In the genomic region with DNA sequence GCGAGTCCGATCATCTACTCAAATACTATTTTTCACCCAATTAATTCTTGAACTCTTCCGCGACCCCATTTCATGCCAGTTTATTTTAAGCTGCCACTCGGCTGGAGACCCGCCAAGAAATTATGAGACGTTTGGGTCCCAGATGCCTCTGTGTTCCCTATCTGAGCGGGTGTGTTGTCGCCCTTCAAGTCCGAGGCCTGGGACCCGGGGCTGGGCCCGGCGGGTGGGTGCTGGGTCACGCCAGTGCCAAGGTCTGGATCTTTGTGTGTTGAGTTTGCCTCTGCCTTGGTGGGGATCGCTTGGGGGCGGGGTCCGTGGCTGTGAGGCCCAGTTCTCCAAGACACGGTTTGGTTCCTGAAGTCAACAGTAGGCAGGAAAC, we compare ENCODE assay signal across 10 mouse cellular contexts. TPM values are rescaled to one million over a fixed set of nuclear protein-coding genes. Genes with fewer than 3 reads are reported as not detected.
DNase-seq lines count a peak whose midpoint lies in the region; ATAC-seq lines count a peak whose summit lies in the region.
"Had no signal": no experiment of that assay in that cellular context is flagged by ENCODE, and none has a peak within 500 bp of the region (broad histone marks: within the 10 kb centered on the region; RNA-seq: fewer than 3 reads in every experiment).

No protein-coding gene starts in this region.

- H3K4me3 ChIP-seq in embryonic facial prominence, embryonic 12.5 days, result 0 out of 2 replicates have a peak overlapping the region, but pooled peaks have one; percentile 1
- peak overlapping the region; percentile 46 for H3K4me3 ChIP-seq in hindbrain, embryonic 12.5 days
- H3K4me3 ChIP-seq in neural tube, embryonic 11.5 days (ENCODE audit: low read depth, low read length), result 0 out of 2 replicates have a peak overlapping the region, but pooled peaks have one; percentile 22

- intact Hi-C loops in left cerebral cortex, postnatal 4 days (cut with DNase I), result loop anchor here (10.0 kb wide), 1 partner anchor 968 kb away; no protein-coding TSS in a partner anchor

- H3K27ac ChIP-seq in embryonic facial prominence, embryonic 12.5 days, result no peak overlapping the region
- peak overlapping the region; percentile 89 for H3K27ac ChIP-seq in hindbrain, embryonic 12.5 days
- H3K27ac ChIP-seq in neural tube, embryonic 11.5 days (ENCODE audit: low read depth, low read length), result peak overlapping the region; percentile 71; the same call in 1 of the 2 replicates
- H3K27ac ChIP-seq: macrophage had no signal

- peak; percentile 58 for DNase-seq in left cerebral cortex, postnatal 4 days
- DNase-seq in left cerebral cortex, adult 11 months (ENCODE audit: low spot score), result no peak
- peak; percentile 35 for DNase-seq in neural tube, embryonic 11.5 days (ENCODE audit: low spot score)
- DNase-seq in urinary bladder, postnatal 4 days (ENCODE audit: low spot score in 2 of 2), result no peak
- no peak for DNase-seq in layer of hippocampus, postnatal 36 days
- no peak for DNase-seq in ovary, adult 18-20 months (ENCODE audit: low spot score)

- H3K27me3 ChIP-seq in embryonic facial prominence, embryonic 12.5 days, result peaks cover 98% of the 10 kb centered on the region
- H3K27me3 ChIP-seq in hindbrain, embryonic 12.5 days, result peaks cover 99% of the 10 kb centered on the region
- H3K27me3 ChIP-seq in neural tube, embryonic 11.5 days (ENCODE audit: control insufficient read depth, insufficient read depth, low read length), result peaks cover 79% of the 10 kb centered on the region

- H3K9me3 ChIP-seq in embryonic facial prominence, embryonic 12.5 days, result no peaks in the 10 kb centered on the region
- H3K9me3 ChIP-seq in hindbrain, embryonic 12.5 days (replicated peaks), result no peaks in the 10 kb centered on the region
- H3K9me3 ChIP-seq in neural tube, embryonic 11.5 days (ENCODE audit: control insufficient read depth, low read length), result no peaks in the 10 kb centered on the region

- H3K9ac ChIP-seq in embryonic facial prominence, embryonic 12.5 days, result no peak overlapping the region
- H3K9ac ChIP-seq in hindbrain, embryonic 12.5 days, result peak overlapping the region; percentile 71
- H3K9ac ChIP-seq in neural tube, embryonic 11.5 days (ENCODE audit: low read length), result no peak overlapping the region

- WGBS in embryonic facial prominence, embryonic 12.5 days, result under 1% methylated on average over 18 of the region's 18 CpGs
- 2% methylated on average over 18 of the region's 18 CpGs for WGBS in hindbrain, embryonic 12.5 days
- WGBS in neural tube, embryonic 11.5 days, result 2% methylated on average over 18 of the region's 18 CpGs

- H3K36me3 ChIP-seq in embryonic facial prominence, embryonic 12.5 days, result no peaks in the 10 kb centered on the region
- no peaks in the 10 kb centered on the region for H3K36me3 ChIP-seq in hindbrain, embryonic 12.5 days
- no peaks in the 10 kb centered on the region for H3K36me3 ChIP-seq in neural tube, embryonic 11.5 days (ENCODE audit: control insufficient read depth, insufficient read depth, low read length)

- peaks cover 53% of the 10 kb centered on the region for H3K4me1 ChIP-seq in embryonic facial prominence, embryonic 12.5 days
- H3K4me1 ChIP-seq in hindbrain, embryonic 12.5 days, result peaks cover 68% of the 10 kb centered on the region
- H3K4me1 ChIP-seq in neural tube, embryonic 11.5 days (ENCODE audit: control insufficient read depth, insufficient read depth, low read length), result peaks cover 30% of the 10 kb centered on the region

- ATAC-seq in embryonic facial prominence, embryonic 12.5 days (ENCODE audit: insufficient number of reproducible peaks, insufficient read depth, low FRiP score, low TSS enrichment), result no peak
- ATAC-seq in hindbrain, embryonic 12.5 days (ENCODE audit: low FRiP score), result no peak
- ATAC-seq in neural tube, embryonic 11.5 days (ENCODE audit: insufficient read depth, low FRiP score, low TSS enrichment), result no peak

- H3K4me2 ChIP-seq in embryonic facial prominence, embryonic 12.5 days (replicated peaks), result peak overlapping the region; percentile 30
- peak overlapping the region; percentile 55 for H3K4me2 ChIP-seq in hindbrain, embryonic 12.5 days (replicated peaks)
- H3K4me2 ChIP-seq in neural tube, embryonic 11.5 days (ENCODE audit: low read depth), result peak overlapping the region; percentile 48

RNA-seq across cellular contexts. Expression of gene Gad1, which starts 13.7 kb away (rescaled TPM):
- total RNA-seq in left cerebral cortex, postnatal 4 days (2021), result 100 to 1,000 TPM; 108 to 166 TPM
- polyA plus RNA-seq in embryonic facial prominence, embryonic 12.5 days (2016; fragmentation: Nextera tagmentation; extraction: Ambion mirVana), result 0.96 and 2.2 TPM in 2 replicates
- polyA plus RNA-seq in hindbrain, embryonic 12.5 days (2016; fragmentation: Nextera tagmentation; extraction: Ambion mirVana), result 24.4 and 24.9 TPM in 2 replicates
- polyA plus RNA-seq in neural tube, embryonic 11.5 days (2014; fragmentation: Nextera tagmentation; extraction: Ambion mirVana), result 9.4 TPM in 2 replicates
- 100 to 1,000 TPM; 346 to 377 TPM for total RNA-seq in layer of hippocampus, postnatal 36 days (2021)
- total RNA-seq: common myeloid progenitor, adult 5-6 weeks had no signal
- polyA plus RNA-seq: macrophage had no signal

RNA-seq across cellular contexts. Expression of gene Erich2, which starts 58.0 kb away (rescaled TPM):
- 1 to 10 TPM; 1.6 to 3.9 TPM for total RNA-seq in left cerebral cortex, postnatal 4 days (2021)
- polyA plus RNA-seq in embryonic facial prominence, embryonic 12.5 days (2016; fragmentation: Nextera tagmentation; extraction: Ambion mirVana), result 2.1 and 2.4 TPM in 2 replicates
- 2.6 and 3.4 TPM in 2 replicates for polyA plus RNA-seq in hindbrain, embryonic 12.5 days (2016; fragmentation: Nextera tagmentation; extraction: Ambion mirVana)
- 1.2 and 1.6 TPM in 2 replicates for polyA plus RNA-seq in neural tube, embryonic 11.5 days (2014; fragmentation: Nextera tagmentation; extraction: Ambion mirVana)
- total RNA-seq in layer of hippocampus, postnatal 36 days (2021), result 1 to 10 TPM in 1 of 2 experiments, under 1 TPM in 1; 0.88 to 1.0 TPM
- total RNA-seq: common myeloid progenitor, adult 5-6 weeks had no signal
- polyA plus RNA-seq: macrophage had no signal

Comparison
In these comparisons a context has a peak if more than half of its experiments do, and no peak if none do; other contexts are left out.
1. DNase-seq: peak in left cerebral cortex, postnatal 4 days (single experiment) and neural tube, embryonic 11.5 days (single experiment); none in left cerebral cortex, adult 11 months (single experiment), urinary bladder, postnatal 4 days (0 of 2), layer of hippocampus, postnatal 36 days (0 of 2) and ovary, adult 18-20 months (single experiment).
2. Peak in every context shown above with its lines, with median percentiles within 50 percentile points of each other: H3K4me2 ChIP-seq and H3K4me3 ChIP-seq.